Mouse (Mus musculus) bone marrow macrophage, adult 2 months (primary cell): ENCODE measurements around the gene Cmya5. TPM values are rescaled to one million over a fixed set of nuclear protein-coding genes. Genes with fewer than 3 reads are reported as not detected.
"Not testable (repeated sequence)": the region's sequence is repeated elsewhere in the genome, so short reads cannot be mapped to it uniquely, and the experiment has no call there.

Source experiments
- H3K27ac ChIP-seq: 2 replicates; pipeline ENCODE4 v1.5.1; 2012; ENCODE audit warnings: low read depth, low read length; ENCODE audit not compliant: insufficient read depth
- H3K4me1 ChIP-seq: 2 replicates; pipeline ENCODE4 v1.6.1; 2012; ENCODE audit warnings: low read length; ENCODE audit not compliant: control insufficient read depth, insufficient read depth
- H3K4me3 ChIP-seq: 2 replicates; pipeline ENCODE4 v1.5.1; 2012; ENCODE audit warnings: mild to moderate bottlenecking, low read length, moderate library complexity; ENCODE audit not compliant: insufficient read depth
- CTCF ChIP-seq: IDR thresholded peaks from 2 replicates; pipeline ENCODE4 v1.5.1; 2012; ENCODE audit warnings: low read depth, mild to moderate bottlenecking, low read length, moderate library complexity
- POLR2A ChIP-seq: IDR thresholded peaks from 2 replicates; pipeline ENCODE4 v1.6.1; 2012; ENCODE audit warnings: mild to moderate bottlenecking, low read depth, low read length, borderline replicate concordance
- polyA plus RNA-seq: library from polyadenylated mRNA; stranded (reverse); fragments of >200 nt; gene quantifications from 2 replicates; pipeline ENCODE4 v1.2.4, GENCODE M21; 2012; ENCODE audit not compliant: missing spikeins, insufficient read depth, insufficient read length

Cmya5 gene
- polyA plus RNA-seq, 1 experiment, result 0.04 TPM

DNA sequence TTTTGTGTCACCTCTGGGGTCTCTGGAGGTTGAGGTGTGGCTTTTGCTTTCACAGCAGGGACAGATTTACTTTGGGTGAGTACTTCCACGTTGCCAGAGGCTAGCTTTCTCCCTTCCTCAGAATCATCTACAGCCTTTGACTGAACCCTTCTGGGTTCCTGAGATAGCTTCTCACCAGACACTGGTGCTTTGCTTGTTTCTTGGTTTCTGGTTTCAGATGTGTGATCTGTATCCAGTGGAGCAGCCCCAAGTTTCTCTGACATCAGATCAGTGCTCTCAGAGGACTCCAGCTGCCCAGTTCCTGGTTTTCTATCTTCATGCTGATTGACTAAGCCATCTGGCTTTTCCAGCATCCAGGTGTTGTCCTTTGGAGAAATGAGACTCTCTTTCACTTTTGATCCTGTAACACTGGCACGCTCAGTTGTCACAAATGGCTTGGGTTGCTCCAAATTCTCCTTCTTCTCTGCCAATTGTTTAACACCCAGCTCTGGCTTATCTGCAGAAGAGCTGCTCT, 51.6 kb downstream of the Cmya5 start:
- peaks cover 14% of the 10 kb centered on the region; the same call in 1 of the 2 replicates for H3K4me1 ChIP-seq
- H3K4me3 ChIP-seq, result no peak overlapping the region
- TF ChIP-seq POLR2A (no peak), CTCF (no peak)
- H3K27ac ChIP-seq, result no peak overlapping the region

DNA sequence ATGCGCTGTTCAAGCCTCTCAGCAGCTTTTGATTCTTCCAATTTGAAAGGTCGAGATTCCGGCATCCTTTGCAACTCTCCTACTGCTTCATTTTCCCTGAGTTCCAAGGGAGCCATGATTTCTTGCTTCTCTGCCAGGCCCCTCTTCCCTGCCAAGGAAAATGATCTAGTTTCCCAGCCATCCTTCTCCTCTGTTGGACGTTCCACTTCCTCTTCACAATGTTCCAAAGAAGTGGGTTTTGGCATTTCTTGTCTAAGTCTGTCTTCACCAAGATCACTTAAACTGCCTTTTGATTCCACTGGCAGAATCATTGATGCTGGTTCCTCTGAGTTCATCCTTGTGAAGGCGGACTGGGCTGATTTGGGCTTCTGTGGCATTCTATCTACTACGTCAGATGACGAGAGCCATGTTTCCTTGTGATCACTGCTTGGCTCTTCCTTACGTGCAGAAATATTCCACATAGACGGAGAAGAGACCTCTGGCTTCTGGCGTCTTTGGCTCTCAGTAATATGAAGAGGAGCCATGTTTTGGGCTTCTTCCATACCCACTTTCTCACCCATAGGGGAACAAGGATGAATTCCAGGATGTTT, 52.6 kb downstream of the Cmya5 start:
- TF ChIP-seq CTCF, result no peak
- no peak for TF ChIP-seq POLR2A
- Histone ChIP-seq H3K27ac (no peak overlapping the region), H3K4me3 (no peak overlapping the region), H3K4me1 (peaks cover 14% of the 10 kb centered on the region; the same call in 1 of the 2 replicates)

DNA sequence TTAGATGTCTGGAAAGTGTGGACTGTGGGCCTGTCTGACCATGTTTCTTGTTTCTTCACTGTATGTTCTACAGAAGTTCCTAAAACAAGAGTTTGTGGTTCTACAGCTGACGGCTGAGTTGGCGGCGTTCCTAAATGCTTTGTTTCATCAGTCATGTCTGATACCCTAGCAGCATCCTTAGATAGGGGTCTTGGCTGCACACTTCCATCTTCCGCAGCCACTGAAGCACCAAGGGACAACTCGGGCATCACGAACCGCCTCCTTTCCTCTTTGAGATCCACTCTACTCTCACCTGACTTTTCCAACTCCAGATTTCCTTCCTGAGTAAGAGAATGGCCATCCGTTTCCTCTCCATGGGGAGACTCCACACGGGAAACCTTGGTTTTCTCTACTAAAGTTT, 53.3 kb downstream of the Cmya5 start:
- Histone ChIP-seq H3K27ac (no peak overlapping the region), H3K4me3 (no peak overlapping the region), H3K4me1 (peaks cover 14% of the 10 kb centered on the region; the same call in 1 of the 2 replicates)
- TF ChIP-seq POLR2A (no peak), CTCF (no peak)

GRCm38 (mm10) chr13:93089481-93089880, 55.0 kb downstream of the Cmya5 start:
- no peak overlapping the region for H3K27ac ChIP-seq
- TF ChIP-seq POLR2A (no peak), CTCF (no peak)
- peaks cover 8% of the 10 kb centered on the region; the same call in 1 of the 2 replicates for H3K4me1 ChIP-seq
- H3K4me3 ChIP-seq, result no peak overlapping the region

DNA sequence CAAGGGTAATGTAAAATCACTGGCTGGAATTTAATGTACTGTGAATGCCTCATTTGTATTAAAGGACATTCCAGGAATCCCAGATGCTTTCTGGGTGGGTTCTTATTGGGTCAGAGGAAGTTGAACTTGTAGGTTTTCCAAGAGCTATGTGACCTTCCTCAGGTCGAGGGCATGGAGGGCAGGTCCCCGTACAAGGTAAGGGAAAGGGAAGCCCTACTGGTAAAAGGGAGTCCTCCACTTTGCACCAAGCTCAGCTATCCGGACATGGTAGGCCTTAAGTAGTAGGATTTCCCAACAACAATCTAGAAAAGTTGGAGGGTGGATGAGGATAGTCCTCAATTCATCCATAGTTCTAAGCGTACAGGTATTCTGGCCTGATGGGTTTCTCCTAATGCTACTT, 58.8 kb downstream of the Cmya5 start:
- Histone ChIP-seq H3K27ac (no peak overlapping the region), H3K4me3 (no peak overlapping the region), H3K4me1 (no peaks in the 10 kb centered on the region)
- TF ChIP-seq CTCF, result no peak
- no peak for TF ChIP-seq POLR2A

DNA sequence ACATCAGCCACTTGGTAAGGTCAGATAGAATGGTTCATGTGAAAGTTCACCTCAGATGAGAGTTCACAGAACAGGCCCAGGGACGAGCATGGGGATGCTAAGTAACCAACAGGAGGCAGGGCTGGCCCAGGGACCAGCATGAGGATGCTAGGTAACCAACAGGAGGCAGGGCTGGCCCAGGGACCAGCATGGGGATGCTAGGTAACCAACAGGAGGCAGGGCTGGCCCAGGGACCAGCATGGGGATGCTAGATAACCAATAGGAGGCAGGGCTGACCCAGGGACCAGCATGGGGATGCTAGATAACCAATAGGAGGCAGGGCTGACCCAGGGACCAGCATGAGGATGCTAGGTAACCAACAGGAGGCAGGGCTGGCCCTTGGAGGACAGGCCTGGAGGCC, 62.2 kb downstream of the Cmya5 start:
- H3K4me1 ChIP-seq, H3K4me3 ChIP-seq, H3K27ac ChIP-seq: not testable (repeated sequence)

- Histone ChIP-seq H3K27ac (no peak overlapping the region), H3K4me3 (no peak overlapping the region), H3K4me1 (no peaks in the 10 kb centered on the region)
- no peak for TF ChIP-seq POLR2A
- no peak for TF ChIP-seq CTCF
These were observed 63.7 kb downstream of the Cmya5 start for GRCm38 (mm10) chr13:93080859-93081258.

DNA sequence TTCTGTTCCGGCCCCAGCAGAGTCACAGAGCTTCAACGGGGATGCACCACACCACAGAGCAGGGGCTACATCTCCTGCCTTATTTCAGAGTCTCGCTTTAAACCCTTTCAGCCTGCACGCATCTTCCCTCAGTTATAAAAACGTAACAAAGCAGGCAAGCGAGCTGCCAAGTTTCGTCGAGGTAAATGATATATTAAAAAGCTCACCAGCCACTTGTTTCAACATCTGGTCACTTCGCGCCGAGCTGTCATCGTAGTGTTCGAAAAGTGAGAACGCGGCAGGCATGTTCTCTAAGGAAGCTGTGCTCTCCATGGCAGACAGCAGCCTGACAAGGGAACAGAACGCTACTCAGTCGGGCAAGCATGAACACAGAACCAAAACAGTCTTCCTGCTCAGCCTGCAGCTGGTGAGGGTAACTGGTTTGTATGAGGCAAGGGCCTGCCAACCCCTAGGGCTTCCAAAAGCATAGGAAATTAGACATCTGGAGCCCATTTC, 70.3 kb downstream of the Cmya5 start:
- H3K4me1 ChIP-seq, result no peaks in the 10 kb centered on the region
- no peak overlapping the region for H3K4me3 ChIP-seq
- TF ChIP-seq POLR2A, result no peak
- no peak for TF ChIP-seq CTCF
- no peak overlapping the region for H3K27ac ChIP-seq

DNA sequence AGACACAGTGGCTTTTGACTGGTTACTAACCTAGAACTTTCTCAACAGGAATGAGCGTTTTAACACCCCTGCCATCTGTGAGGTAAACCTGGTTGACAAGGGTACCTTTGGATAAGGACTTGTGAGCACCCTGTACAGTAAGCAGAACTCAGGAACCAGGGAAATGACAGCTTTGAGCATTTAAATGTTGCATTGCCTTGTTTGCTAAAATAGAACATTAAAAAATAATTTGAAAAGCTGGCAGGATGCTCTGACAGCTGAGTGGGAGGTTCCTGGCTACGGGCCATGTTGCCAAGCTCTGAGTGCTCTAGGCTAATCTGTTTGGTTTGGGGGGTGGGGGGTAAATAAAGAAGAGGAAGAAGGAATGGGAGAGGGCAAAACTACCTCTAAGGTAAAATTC, 70.9 kb downstream of the Cmya5 start:
- H3K27ac ChIP-seq, result no peak overlapping the region
- no peaks in the 10 kb centered on the region for H3K4me1 ChIP-seq
- no peak overlapping the region for H3K4me3 ChIP-seq
- TF ChIP-seq CTCF (no peak), POLR2A (no peak)

DNA sequence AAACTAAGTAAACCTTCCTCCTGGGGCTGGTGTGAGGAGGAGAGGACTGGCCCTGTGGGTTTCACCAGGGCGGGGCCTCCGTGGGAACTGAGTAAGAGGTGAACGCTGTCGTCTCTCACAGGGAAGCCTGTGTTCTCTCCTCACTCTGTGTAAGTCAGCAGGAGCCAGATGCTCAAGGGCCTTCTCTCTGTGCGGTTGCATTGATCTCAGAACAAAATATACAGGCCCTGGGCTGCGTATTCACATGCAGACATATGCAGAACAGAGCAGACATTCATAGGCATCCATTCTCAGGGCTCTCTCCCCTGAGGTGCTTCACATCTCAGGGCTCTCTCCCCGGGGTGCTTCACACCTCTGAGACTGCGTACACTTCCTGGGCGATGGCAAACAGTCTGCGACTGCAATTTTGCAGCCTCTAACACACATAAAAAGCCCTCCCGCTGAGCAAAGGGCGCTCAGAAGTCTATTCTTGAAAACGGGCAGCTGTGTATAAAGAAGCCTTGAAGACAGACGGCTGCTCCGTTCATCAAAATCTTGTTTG, 71.6 kb downstream of the Cmya5 start:
- Histone ChIP-seq H3K4me3 (no peak overlapping the region), H3K4me1 (no peaks in the 10 kb centered on the region), H3K27ac (no peak overlapping the region)
- TF ChIP-seq CTCF (no peak), POLR2A (no peak)
